8 mouse cellular contexts compared by ENCODE assay signal in the genomic region with DNA sequence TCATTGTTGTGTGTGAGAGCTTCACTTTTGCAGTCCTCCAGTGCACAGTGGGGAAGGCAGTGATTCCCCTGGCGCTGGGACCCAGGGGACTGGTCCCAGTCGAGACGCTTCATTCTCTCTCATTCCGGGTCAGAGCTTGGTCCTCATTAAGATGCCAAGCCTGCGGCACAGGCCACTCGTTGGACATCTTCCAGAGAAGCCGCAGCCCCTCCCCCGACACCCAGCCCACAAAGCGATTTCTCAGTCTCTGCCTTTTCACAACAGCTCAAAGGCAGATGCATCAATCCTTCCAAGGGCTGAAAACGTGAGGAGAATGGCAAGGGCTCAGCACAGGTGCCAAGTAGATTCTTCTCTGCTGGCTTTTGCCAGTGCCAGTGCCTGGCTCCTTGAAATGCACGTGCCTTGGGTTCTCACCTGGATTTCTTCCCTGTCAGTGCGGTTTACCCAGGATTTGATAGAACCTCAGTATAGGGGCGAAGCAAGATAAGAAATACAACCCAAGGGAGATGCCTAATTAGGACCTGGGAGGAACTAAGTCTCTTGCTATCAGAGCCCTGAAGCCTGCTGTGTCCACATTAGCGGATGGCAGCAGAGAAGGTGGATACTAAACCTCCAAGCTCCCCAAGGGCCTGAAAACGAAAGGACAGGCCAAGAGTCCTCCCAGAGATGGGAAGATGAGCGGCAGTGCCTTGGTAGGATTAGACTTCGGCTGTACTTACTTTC.
DNase-seq lines count a peak whose midpoint lies in the region; ATAC-seq and TF ChIP-seq lines count a peak whose summit lies in the region.

No protein-coding gene starts in this region.

- no peak for ATAC-seq in megakaryocyte progenitor cell, adult 5-6 weeks (replicated peaks; ENCODE audit: poor library complexity)

- intact Hi-C loops in left cerebral cortex, postnatal 14 days (cut with DNase I): no loop called here

- peak; percentile 95 for DNase-seq in brain, embryonic 14.5 days (ENCODE audit: low read depth)
- DNase-seq in cerebellum, adult 9-11 months: peak; percentile 52
- DNase-seq in frontal cortex, postnatal 10 days (ENCODE audit: low spot score in 2 of 2): peak; percentile 61 to 67
- peak; percentile 59 to 68 for DNase-seq in left cerebral cortex, postnatal 14 days (ENCODE audit: low spot score in 2 of 2)
- DNase-seq in right cerebral cortex, postnatal 14 days: peak; percentile 55
- DNase-seq in urinary bladder, adult 2 months (ENCODE audit: low spot score): no peak
- no peak for DNase-seq in gastrocnemius, adult 8-10 months (ENCODE audit: low spot score in 2 of 2)

- no peak for TF ChIP-seq POLR2A in brain, embryonic 14.5 days (IDR thresholded peaks at IDR 0.05; ENCODE audit: borderline replicate concordance, extremely low read depth, insufficient read depth, insufficient read length, poor library complexity, severe bottlenecking)

- TF ChIP-seq CTCF in brain, embryonic 14.5 days (IDR thresholded peaks at IDR 0.05; ENCODE audit: borderline replicate concordance, extremely low read depth, insufficient read depth, insufficient read length): no peak

Comparison
In these comparisons a context has a peak if more than half of its experiments do, and no peak if none do; other contexts are left out.
1. DNase-seq: peak in brain, embryonic 14.5 days (single experiment), cerebellum, adult 9-11 months (single experiment), frontal cortex, postnatal 10 days (2 of 2), left cerebral cortex, postnatal 14 days (2 of 2) and right cerebral cortex, postnatal 14 days (single experiment); none in urinary bladder, adult 2 months (single experiment) and gastrocnemius, adult 8-10 months (0 of 2).